Mouse (Mus musculus) cortical plate, adult 2 months (tissue): ENCODE results near the gene Phf14. TPM values are rescaled to one million over a fixed set of nuclear protein-coding genes. Genes with fewer than 3 reads are reported as not detected.

Source experiments
- H3K27ac ChIP-seq: fragments of 200-500 bp; 2 replicates; pipeline ENCODE4 v1.5.1; 2012; ENCODE audit warnings: low read length, control low read depth, inconsistent platforms; ENCODE audit not compliant: insufficient read depth
- H3K4me1 ChIP-seq: fragments of 200-500 bp; 2 replicates; pipeline ENCODE4 v1.6.1; 2011; ENCODE audit warnings: low read length; ENCODE audit not compliant: control insufficient read depth, insufficient read depth
- H3K4me3 ChIP-seq: fragments of 200-500 bp; 2 replicates; pipeline ENCODE4 v1.5.1; 2011; ENCODE audit warnings: mild to moderate bottlenecking, low read length, control low read depth; ENCODE audit not compliant: insufficient read depth
- CTCF ChIP-seq: fragments of 200-500 bp; IDR thresholded peaks from 2 replicates; pipeline ENCODE4 v1.5.1; 2011; ENCODE audit warnings: mild to moderate bottlenecking, control low read depth, low read length; ENCODE audit not compliant: insufficient read depth; ENCODE audit errors: extremely low read depth
- POLR2A ChIP-seq: fragments of 200-500 bp; IDR thresholded peaks from 2 replicates; pipeline ENCODE4 v1.6.1; 2011; ENCODE audit warnings: mild to moderate bottlenecking, low read length, control low read depth; ENCODE audit not compliant: insufficient read depth; ENCODE audit errors: extremely low read depth
- polyA plus RNA-seq: library from polyadenylated mRNA; depleted of rRNA; stranded (reverse); fragments of >200 nt; gene quantifications from 2 replicates; pipeline ENCODE4 v1.2.3, GENCODE M21; 2012

Gene Phf14
- polyA plus RNA-seq, 1 experiment = 47.8 TPM

GRCm38 (mm10) chr6:11942089-11942488 lies 34.5 kb downstream of the Phf14 start:
- TF ChIP-seq CTCF = no peak
- TF ChIP-seq POLR2A = no peak
- Histone ChIP-seq H3K4me1 (no peaks in the 10 kb centered on the region), H3K27ac (no peak overlapping the region), H3K4me3 (no peak overlapping the region)

- TF ChIP-seq CTCF (no peak), POLR2A (no peak)
- Histone ChIP-seq H3K4me1 (0 out of 2 replicates have a peak, but pooled peaks cover 2% of the 10 kb centered on the region), H3K27ac (no peak overlapping the region), H3K4me3 (no peak overlapping the region)
Measured at GRCm38 (mm10) chr6:11948100-11948499, 40.5 kb downstream of the Phf14 start.

DNA sequence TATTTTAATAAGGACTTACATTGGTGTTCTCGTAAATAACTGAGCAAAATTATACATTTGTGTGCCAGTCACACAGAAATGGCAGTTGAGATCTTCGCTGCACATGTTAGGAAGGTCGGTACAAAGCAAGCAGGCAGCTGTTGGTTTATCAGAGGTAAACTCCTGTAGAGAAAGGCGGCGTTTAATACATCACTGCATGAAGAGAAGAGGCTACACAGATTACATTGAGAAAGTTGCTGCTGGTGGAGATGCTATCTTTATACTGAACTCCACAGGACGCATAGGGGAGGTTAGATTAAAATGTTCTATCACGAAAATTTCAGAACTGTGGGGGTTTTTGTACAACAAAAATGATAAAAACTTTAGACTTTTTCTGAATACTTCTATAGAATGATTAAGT lies 52.6 kb downstream of the Phf14 start:
- Histone ChIP-seq H3K27ac (no peak overlapping the region), H3K4me3 (no peak overlapping the region), H3K4me1 (no peaks in the 10 kb centered on the region)
- TF ChIP-seq CTCF = no peak
- no peak for TF ChIP-seq POLR2A

- TF ChIP-seq POLR2A (no peak), CTCF (no peak)
- Histone ChIP-seq H3K4me3 (no peak overlapping the region), H3K27ac (no peak overlapping the region), H3K4me1 (no peaks in the 10 kb centered on the region)
Measured at GRCm38 (mm10) chr6:11993782-11994181, 86.2 kb downstream of the Phf14 start.

DNA sequence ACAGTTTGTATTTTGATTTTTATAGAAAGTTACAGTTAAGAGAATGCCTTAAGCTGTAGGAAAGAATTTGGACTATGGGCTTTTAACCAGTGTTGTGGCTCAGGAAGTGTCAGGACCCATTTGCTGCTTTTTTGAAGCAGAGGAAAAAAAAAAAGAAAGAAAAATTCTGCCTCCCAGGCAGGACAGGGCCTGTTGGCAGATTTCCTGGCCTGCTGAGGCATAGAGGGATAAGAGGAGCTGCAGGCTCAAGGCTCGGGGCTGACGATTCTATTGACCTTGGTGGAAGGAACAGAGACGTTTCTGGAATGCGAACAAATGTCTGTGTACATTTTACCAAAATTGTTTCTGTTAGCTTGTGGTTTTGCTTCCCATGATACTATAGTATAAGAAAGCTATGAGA lies 91.0 kb downstream of the Phf14 start:
- H3K4me3 ChIP-seq = no peak overlapping the region
- no peak overlapping the region for H3K27ac ChIP-seq
- no peak for TF ChIP-seq CTCF
- no peak for TF ChIP-seq POLR2A
- no peaks in the 10 kb centered on the region for H3K4me1 ChIP-seq

DNA sequence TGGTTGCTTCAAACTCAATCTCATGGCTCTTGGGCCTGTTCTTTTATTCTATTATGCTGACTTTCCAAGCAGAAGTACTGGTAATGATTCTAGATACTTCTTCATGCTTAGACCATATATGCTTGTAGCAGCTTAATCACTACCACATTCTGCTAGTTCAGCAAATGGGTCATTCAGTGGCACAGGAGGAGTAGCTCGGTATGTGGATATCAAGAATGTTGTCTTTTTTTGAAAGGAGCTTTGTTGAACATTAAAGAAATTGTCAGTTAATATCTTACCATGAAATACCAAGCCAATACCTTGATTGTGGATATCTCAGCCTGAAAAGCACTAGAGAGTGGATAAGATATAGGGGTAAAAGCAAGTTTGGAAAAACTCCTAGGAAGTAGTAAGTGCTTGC lies 91.9 kb downstream of the Phf14 start:
- no peaks in the 10 kb centered on the region for H3K4me1 ChIP-seq
- no peak overlapping the region for H3K27ac ChIP-seq
- H3K4me3 ChIP-seq = no peak overlapping the region
- TF ChIP-seq CTCF (no peak), POLR2A (no peak)

GRCm38 (mm10) chr6:12005455-12005854 lies 97.8 kb downstream of the Phf14 start:
- Histone ChIP-seq H3K4me1 (no peaks in the 10 kb centered on the region), H3K4me3 (no peak overlapping the region)
- TF ChIP-seq CTCF = no peak
- no peak for TF ChIP-seq POLR2A

DNA sequence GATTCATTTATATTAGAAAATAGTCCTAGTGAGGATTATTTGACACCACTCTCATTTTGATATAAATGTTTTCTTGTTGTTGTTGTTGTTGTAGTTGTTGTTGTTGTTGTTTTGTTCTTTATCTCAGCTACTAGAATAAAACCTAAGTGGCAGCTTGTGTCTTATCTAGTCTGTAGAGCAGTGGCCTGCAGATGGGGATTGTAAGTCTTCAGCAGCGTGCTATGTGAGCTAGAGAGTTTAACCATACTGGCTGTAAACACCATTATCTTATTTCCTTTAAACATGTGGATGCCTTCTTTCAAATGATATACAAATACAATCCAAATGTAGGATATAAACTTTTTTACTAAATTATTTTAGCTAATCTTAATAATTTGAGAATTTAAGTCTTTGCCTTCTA lies 98.4 kb downstream of the Phf14 start:
- Histone ChIP-seq H3K4me1 (no peaks in the 10 kb centered on the region), H3K27ac (no peak overlapping the region), H3K4me3 (no peak overlapping the region)
- no peak for TF ChIP-seq CTCF
- TF ChIP-seq POLR2A = no peak

More at GRCm38 (mm10) chr6:12005455-12005854, 97.8 kb downstream of the Phf14 start:
- H3K27ac ChIP-seq = no peak overlapping the region

DNA sequence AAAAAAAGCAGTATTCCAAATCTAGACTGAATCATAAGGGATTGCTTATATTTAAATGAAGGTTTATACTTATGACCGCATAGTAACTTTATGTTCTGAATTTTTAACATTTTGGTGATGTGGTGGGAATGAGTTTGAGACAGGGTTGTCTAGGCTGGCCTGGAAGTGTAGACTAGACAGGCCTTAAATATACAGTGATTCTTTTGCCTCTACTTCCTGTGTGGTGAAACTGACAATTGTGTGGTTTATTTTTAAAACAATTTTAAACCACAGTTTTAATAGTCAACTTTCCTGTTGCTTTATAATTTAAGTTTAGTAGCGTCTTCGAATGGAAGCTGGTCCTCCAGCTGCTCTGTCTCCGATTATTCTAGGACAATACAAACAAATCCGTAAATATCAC lies 104.5 kb downstream of the Phf14 start:
- TF ChIP-seq CTCF (no peak), POLR2A (no peak)
- H3K4me1 ChIP-seq = no peaks in the 10 kb centered on the region; the same call in 1 of the 2 replicates
- H3K4me3 ChIP-seq = no peak overlapping the region
- H3K27ac ChIP-seq = no peak overlapping the region

- Histone ChIP-seq H3K4me1 (no peaks in the 10 kb centered on the region; the same call in 1 of the 2 replicates), H3K27ac (no peak overlapping the region), H3K4me3 (no peak overlapping the region)
- no peak for TF ChIP-seq POLR2A
- TF ChIP-seq CTCF = no peak
Measured at GRCm38 (mm10) chr6:12014035-12014434, 106.4 kb downstream of the Phf14 start.
